Mouse (Mus musculus) megakaryocyte-erythroid progenitor cell, adult 5-6 weeks (primary cell): ENCODE measurements around the gene Hist1h2ad. TPM values are rescaled to one million over a fixed set of nuclear protein-coding genes. Genes with fewer than 3 reads are reported as not detected.
"Not testable (repeated sequence)": the region's sequence is repeated elsewhere in the genome, so short reads cannot be mapped to it uniquely, and the experiment has no call there.

ENCODE experiments used
- ATAC-seq: replicated peaks from 2 replicates; pipeline ENCODE4 v1.8.0; 2016; ENCODE audit warnings: mild to moderate bottlenecking, inconsistent platforms; ENCODE audit not compliant: severe bottlenecking, poor library complexity, low FRiP score, low TSS enrichment
- total RNA-seq, 2 experiments: library from RNA; stranded (forward) in 1 of 2; stranded (reverse) in 1 of 2; fragments of 200-1000, 215-1000 nt in 1 of 2; fragments of >200 nt in 1 of 2; fragmentation: Nextera tagmentation in 1 of 2; gene quantifications; 2 replicates each; pipeline ENCODE4 v1.2.3; 2014 to 2017

The Hist1h2ad gene
- total RNA-seq, 2 experiments from 2014 or later = 11.1 to 1,317 TPM

DNA sequence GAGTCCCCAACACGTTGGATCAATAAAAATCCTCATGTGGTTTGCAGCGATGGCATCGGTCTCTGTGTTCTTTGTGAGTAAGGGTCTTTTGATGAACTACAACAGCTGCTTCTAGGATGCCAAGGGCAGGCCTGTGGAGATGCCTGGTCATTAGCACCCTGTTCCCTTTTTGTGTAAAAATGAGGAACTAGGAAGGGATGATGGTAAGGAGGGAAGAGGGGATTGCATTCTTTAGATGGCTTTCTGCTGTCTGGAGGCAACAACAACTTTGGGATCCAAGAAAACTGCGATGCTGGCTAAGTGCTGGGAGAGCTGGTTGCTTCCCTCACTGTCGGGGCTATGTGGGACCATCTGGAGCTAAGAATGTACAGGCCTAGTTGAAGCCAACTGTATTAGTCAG is 35.9 kb upstream of the Hist1h2ad start:
- no peak for ATAC-seq

GRCm38 (mm10) chr13:23539821-23540220 is 34.4 kb upstream of the Hist1h2ad start:
- not testable (repeated sequence) for ATAC-seq

GRCm38 (mm10) chr13:23541497-23541896 is 32.7 kb upstream of the Hist1h2ad start:
- ATAC-seq = no peak

GRCm38 (mm10) chr13:23542225-23542980 is 31.8 kb upstream of the Hist1h2ad start:
- ATAC-seq = not testable (repeated sequence)

DNA sequence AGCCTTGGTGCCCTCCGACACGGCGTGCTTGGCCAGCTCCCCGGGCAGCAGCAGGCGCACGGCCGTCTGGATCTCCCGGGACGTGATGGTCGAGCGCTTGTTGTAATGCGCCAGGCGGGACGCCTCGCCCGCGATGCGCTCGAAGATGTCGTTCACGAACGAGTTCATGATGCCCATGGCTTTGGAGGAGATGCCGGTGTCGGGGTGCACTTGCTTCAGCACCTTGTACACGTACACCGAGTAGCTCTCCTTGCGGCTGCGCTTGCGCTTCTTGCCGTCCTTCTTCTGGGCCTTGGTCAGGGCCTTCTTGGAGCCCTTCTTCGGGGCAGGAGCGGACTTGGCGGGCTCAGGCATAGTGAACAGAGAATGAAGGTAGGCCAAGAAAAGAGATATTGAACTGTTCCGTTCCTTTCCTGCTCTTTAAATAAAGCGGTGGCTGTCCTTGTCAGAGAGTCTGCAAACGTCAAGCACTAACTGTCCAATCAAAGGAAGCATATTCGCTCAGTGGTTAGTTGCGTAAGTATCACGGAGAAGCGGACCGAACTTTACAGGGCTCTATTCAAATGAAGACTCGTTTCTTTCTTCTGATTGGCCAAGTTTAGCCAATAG is 31.1 kb upstream of the Hist1h2ad start, which contains the start of gene Hist1h2bh:
Gene Hist1h2bh (minus strand): TSS at position 394 of the 609 bp plus-strand sequence.
- ATAC-seq = peak; percentile 89

DNA sequence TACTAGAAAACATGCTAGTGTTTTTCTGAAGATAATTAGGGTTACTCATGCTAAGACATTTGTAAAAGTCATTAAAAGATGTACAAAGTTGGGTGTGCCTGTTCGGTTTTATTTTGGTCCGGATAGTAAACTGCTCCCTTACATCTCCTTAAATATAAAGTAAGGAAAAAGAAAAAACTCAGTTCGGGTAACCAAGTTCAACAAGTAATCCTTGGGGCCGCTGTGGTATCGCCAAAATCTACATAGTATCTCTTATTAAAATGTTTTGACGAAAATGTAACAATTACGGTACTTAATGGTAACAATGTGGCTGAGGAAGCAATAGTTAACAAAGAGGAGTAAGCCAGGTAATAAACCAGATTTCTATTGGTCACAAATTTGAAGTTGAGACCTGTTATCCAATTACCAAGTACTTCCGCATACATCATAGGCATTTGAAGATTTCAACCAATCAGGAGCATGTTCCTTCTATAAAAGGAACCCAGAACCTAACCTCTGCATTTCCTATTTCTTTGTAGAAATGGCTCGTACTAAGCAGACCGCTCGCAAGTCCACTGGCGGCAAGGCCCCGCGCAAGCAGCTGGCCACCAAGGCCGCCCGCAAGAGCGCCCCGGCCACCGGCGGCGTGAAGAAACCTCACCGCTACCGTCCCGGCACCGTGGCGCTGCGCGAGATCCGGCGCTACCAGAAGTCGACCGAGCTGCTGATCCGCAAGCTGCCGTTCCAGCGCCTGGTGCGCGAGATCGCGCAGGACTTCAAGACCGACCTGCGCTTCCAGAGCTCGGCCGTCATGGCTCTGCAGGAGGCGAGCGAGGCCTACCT is 30.0 kb upstream of the Hist1h2ad start, which contains the start of gene Hist1h3f:
Gene Hist1h3f (plus strand): TSS at position 88 of the 822 bp plus-strand sequence.
- ATAC-seq = peak; percentile 79

DNA sequence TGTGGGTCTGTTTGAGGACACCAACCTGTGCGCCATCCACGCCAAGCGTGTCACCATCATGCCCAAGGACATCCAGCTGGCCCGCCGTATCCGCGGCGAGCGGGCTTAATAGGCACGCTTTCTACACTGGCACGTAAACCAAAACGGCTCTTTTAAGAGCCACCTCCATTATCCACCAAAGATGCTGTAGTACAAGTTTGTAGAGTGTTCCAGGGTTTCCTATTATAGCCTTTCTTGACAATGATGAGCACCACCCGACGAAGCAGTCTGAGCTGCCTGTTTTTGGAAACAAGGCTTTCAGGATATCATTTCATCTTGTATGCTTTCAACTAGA is 29.4 kb upstream of the Hist1h2ad start:
- peak; percentile 31 for ATAC-seq

- ATAC-seq = no peak
Observed at GRCm38 (mm10) chr13:23546694-23547093, 27.5 kb upstream of the Hist1h2ad start.

DNA sequence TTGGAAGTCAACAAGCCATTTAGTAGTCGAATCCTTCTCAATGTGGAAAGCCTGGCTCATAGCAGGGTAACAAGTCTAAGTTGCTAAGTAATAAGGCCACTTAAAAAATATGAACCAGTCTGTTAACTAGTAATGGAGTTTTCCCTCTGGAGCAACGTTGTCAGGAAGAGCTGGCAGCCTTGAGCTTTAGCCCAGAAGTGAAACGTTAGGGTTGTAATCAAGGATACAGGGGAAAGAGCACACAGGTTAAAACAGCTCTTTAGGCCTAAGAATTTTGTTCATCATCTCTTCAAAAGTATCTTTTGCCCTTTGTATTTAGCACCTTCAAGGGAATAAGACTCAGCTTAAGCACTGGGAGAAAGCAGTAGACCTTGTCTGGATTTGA is 23.4 kb upstream of the Hist1h2ad start:
- ATAC-seq = no peak

DNA sequence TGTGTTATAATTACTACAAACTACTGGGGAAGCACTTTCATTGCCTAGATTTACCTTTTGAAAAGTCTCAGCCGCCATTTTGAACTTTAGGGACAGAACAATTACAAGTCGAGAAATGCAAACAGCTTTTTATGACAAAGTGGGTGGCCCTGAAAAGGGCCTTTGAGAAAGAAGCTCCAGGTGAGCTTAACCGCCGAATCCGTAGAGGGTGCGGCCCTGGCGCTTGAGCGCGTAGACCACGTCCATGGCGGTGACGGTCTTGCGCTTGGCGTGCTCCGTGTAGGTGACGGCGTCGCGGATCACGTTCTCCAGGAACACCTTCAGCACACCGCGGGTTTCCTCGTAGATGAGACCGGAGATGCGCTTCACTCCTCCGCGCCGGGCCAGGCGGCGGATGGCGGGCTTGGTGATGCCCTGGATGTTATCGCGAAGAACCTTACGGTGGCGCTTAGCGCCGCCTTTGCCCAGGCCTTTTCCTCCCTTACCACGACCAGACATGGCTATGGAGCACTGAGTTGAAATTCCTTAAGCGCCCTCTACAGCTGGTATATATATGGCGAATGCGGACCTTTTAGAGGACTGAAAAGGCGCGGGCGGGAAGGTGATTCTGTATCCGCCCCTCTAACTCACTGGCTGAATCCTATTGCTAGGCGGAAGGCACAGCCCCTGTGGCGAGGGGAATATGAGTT is 22.9 kb upstream of the Hist1h2ad start, which contains the start of gene Hist1h4f:
Gene Hist1h4f (minus strand): TSS at position 503 of the 689 bp plus-strand sequence.
- ATAC-seq = peak; percentile 61

- ATAC-seq = no peak
Observed at GRCm38 (mm10) chr13:23551931-23552914, 22.0 kb upstream of the Hist1h2ad start.

DNA sequence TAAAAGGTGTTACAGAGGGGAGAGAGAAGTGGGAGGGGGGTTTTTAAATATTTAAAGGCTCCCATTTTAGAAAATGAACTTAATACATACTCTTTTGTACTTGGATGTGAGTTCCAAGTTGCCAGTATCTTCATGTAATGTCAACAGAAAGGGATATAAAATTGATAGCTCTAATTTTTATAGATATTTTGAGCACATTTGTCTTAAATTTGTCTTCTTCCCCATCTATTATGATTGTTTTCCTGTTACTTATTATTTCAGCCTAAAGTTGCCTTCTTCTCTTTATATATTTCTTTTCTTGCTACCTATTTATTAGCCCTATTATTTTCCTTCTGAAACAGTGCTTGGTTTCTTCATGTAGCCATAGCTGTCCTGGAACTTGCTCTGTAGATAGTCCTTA is 21.2 kb upstream of the Hist1h2ad start, which contains the start of gene Hist1h1d:
Gene Hist1h1d (plus strand): TSS at position 301 of the 400 bp plus-strand sequence.
- no peak for ATAC-seq

DNA sequence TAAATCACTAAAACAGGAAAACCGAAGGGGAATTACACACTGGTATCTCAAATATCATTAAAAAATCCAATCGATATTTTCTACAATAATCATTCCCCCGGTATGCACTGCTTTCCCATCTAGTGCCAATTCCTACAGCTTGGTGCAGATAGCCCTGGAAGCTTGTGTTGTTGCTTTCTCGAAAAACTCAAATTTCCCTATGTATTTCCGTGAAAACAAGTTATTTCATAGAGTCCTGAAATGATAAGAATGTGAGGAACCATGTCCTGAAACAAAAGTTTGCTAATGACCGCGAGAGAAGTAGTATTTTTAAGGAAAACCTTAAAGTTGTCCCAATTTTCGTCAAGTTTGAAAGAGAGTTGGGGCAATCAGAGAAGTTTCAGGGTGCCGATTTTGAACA is 19.8 kb upstream of the Hist1h2ad start:
- no peak for ATAC-seq

GRCm38 (mm10) chr13:23554925-23555838 is 19.0 kb upstream of the Hist1h2ad start:
- peak; percentile 66 for ATAC-seq

GRCm38 (mm10) chr13:23555839-23556416 is 18.3 kb upstream of the Hist1h2ad start:
- peak; percentile 60 for ATAC-seq

DNA sequence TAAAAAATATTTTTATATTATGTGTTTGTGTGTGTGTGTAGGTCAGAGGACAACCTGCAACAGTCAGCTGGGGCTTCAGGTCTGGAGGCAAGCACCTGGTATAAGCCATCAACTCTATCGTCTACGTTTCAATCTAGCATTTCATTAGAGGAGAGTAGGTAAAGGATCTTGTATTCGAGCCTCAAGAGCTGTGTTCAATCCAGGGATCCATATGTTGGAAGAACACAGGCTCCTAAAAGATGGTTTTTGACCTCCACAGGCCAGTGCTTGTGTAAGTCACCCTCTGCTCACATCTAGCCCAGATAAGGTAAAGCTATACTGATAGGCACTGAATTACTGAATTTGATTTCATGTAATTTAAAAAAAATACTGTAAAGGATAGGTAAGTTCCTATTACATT is 17.3 kb upstream of the Hist1h2ad start:
- no peak for ATAC-seq

DNA sequence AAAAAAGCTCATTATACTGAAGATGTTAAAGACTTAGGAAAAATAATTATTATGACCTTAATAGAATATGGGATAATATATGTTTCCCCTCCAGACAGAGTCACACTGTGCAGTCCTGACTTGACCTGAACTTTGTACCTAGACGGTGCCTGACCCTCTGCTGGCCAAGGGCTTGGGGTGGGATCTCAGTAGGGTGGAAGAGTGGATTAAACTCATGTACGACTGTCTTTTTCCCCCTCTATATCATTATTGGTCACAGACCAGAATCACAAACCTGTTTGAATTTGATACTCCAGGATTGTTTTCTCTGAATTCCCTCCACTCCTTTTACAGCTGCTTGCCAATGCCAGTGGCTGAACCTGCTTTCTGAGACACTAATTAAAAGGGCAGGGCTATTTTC is 13.5 kb upstream of the Hist1h2ad start:
- ATAC-seq = not testable (repeated sequence)
